ENCODE assay signal across 9 mouse cellular contexts in the genomic region with DNA sequence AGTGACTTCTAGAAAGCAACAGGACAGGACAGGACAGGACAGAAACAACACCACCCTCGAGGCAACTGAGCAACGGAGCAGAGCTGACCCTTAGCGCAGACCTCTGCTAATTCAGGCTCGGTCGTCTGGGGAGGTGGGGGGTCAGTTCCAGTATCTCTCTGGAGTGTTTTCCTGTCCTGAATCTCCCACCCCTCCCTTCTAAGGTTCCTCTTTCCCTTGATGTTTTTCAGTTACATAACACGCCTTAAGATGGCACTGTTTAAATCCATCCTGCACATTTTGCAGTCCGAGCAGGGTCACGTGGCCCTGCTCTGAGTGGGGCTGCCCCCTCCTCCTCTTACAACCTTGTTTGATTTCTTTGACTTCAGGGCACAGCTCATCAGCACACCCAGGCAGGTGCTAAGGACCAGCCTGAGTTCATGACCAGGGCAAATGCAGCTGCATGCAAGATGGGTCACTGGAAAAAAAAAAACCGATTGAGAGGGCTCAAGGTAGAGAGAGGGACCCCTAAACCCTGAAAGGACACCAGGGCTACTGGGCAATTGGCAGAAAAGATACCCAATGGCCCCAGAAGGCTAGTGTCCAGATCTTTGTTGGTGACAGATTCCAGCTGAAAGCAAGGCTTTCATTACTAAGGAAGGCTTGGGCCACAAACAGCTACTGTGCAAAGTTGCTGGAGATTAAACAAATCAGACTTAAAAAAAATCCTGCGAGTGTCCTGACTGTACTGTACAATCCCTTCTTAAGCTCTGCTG. TPM values are rescaled to one million over a fixed set of nuclear protein-coding genes. Genes with fewer than 3 reads are reported as not detected.
DNase-seq lines count a peak whose midpoint lies in the region; ATAC-seq lines count a peak whose summit lies in the region.
"Had no signal": no experiment of that assay in that cellular context is flagged by ENCODE, and none has a peak within 500 bp of the region (broad histone marks: within the 10 kb centered on the region; RNA-seq: fewer than 3 reads in every experiment).

No protein-coding gene starts in this region.

- H3K27ac ChIP-seq in heart, embryonic 15.5 days, result no peak overlapping the region
- no peak overlapping the region for H3K27ac ChIP-seq in forebrain, embryonic 11.5 days (ENCODE audit: low read depth, low read length)
- H3K27ac ChIP-seq in midbrain, embryonic 13.5 days, result no peak overlapping the region
- H3K27ac ChIP-seq: liver, embryonic 13.5 days had no signal

- H3K4me2 ChIP-seq in heart, embryonic 15.5 days, result peak overlapping the region; percentile 97
- peak overlapping the region; percentile 100 for H3K4me2 ChIP-seq in forebrain, embryonic 11.5 days (ENCODE audit: low read depth, low read length, severe bottlenecking)
- H3K4me2 ChIP-seq in midbrain, embryonic 13.5 days (replicated peaks), result peak overlapping the region; percentile 89

- no peak overlapping the region for H3K9ac ChIP-seq in heart, embryonic 15.5 days
- no peak overlapping the region for H3K9ac ChIP-seq in forebrain, embryonic 11.5 days (ENCODE audit: low read length)
- H3K9ac ChIP-seq in midbrain, embryonic 13.5 days (replicated peaks), result peak overlapping the region; percentile 92
- H3K9ac ChIP-seq: liver, embryonic 13.5 days had no signal

- peak overlapping the region; percentile 60 for H3K4me3 ChIP-seq in heart, embryonic 15.5 days
- peak overlapping the region; percentile 56 for H3K4me3 ChIP-seq in forebrain, embryonic 11.5 days (ENCODE audit: low read depth, low read length)
- H3K4me3 ChIP-seq in midbrain, embryonic 13.5 days (replicated peaks), result peak overlapping the region; percentile 70

- no peak for DNase-seq in heart, adult 9 months (ENCODE audit: low spot score in 2 of 2)
- DNase-seq in ZHBTc4 (ENCODE audit: low read depth, low spot score), result peak; percentile 48
- DNase-seq in forebrain, embryonic 11.5 days (ENCODE audit: low spot score), result no peak
- no peak for DNase-seq in urinary bladder, adult 18-20 months (ENCODE audit: low spot score in 2 of 2)
- DNase-seq: liver, embryonic 13.5 days had no signal

- no peak for ATAC-seq in heart, embryonic 15.5 days (replicated peaks; ENCODE audit: insufficient number of reproducible peaks, insufficient read depth, low FRiP score, low read depth)
- ATAC-seq in forebrain, embryonic 11.5 days (replicated peaks; ENCODE audit: low FRiP score), result no peak
- no peak for ATAC-seq in midbrain, embryonic 13.5 days
- ATAC-seq in erythroblast, adult 5-6 weeks (replicated peaks; ENCODE audit: low FRiP score, poor library complexity, severe bottlenecking), result no peak
- no peak for ATAC-seq in erythroid progenitor cell, adult 5-6 weeks (replicated peaks; ENCODE audit: low FRiP score, poor library complexity, severe bottlenecking)

- 8% methylated on average over 10 of the region's 10 CpGs for WGBS in heart, embryonic 15.5 days
- WGBS in forebrain, embryonic 11.5 days, result 10% methylated on average over 10 of the region's 10 CpGs
- WGBS in midbrain, embryonic 13.5 days, result 6% methylated on average over 10 of the region's 10 CpGs

- H3K4me1 ChIP-seq in heart, embryonic 15.5 days (replicated peaks), result peaks cover 43% of the 10 kb centered on the region
- H3K4me1 ChIP-seq in forebrain, embryonic 11.5 days (replicated peaks; ENCODE audit: control insufficient read depth, insufficient read depth, low read length), result peaks cover 25% of the 10 kb centered on the region
- H3K4me1 ChIP-seq in midbrain, embryonic 13.5 days (replicated peaks), result peaks cover 68% of the 10 kb centered on the region

- no peaks in the 10 kb centered on the region for H3K36me3 ChIP-seq in heart, embryonic 15.5 days
- no peaks in the 10 kb centered on the region for H3K36me3 ChIP-seq in forebrain, embryonic 11.5 days (ENCODE audit: control insufficient read depth, insufficient read depth, low read length)
- H3K36me3 ChIP-seq in midbrain, embryonic 13.5 days, result no peaks in the 10 kb centered on the region
- H3K36me3 ChIP-seq: liver, embryonic 13.5 days had no signal

- H3K27me3 ChIP-seq in heart, embryonic 15.5 days, result peaks cover 100% of the 10 kb centered on the region
- H3K27me3 ChIP-seq in forebrain, embryonic 11.5 days (ENCODE audit: control insufficient read depth, insufficient read depth, low read length), result peaks cover 60% of the 10 kb centered on the region
- peaks cover 86% of the 10 kb centered on the region for H3K27me3 ChIP-seq in midbrain, embryonic 13.5 days

- H3K9me3 ChIP-seq in heart, embryonic 15.5 days (replicated peaks), result no peaks in the 10 kb centered on the region
- no peaks in the 10 kb centered on the region for H3K9me3 ChIP-seq in forebrain, embryonic 11.5 days (ENCODE audit: control insufficient read depth, low read length)
- no peaks in the 10 kb centered on the region for H3K9me3 ChIP-seq in midbrain, embryonic 13.5 days
- H3K9me3 ChIP-seq: liver, embryonic 13.5 days had no signal

RNA-seq across cellular contexts. Expression of a gene that starts 1.6 kb away (rescaled TPM):
- polyA plus RNA-seq in heart, embryonic 15.5 days (2015; fragmentation: Nextera tagmentation; extraction: Ambion mirVana), result 0.79 and 1.1 TPM in 2 replicates
- 3.2 and 3.3 TPM in 2 replicates for polyA plus RNA-seq in forebrain, embryonic 11.5 days (2014; fragmentation: Nextera tagmentation; extraction: Ambion mirVana)
- 7.3 and 8.6 TPM in 2 replicates for polyA plus RNA-seq in midbrain, embryonic 13.5 days (2015; fragmentation: Nextera tagmentation; extraction: Ambion mirVana)
- total RNA-seq in erythroblast, adult 5-6 weeks (2015; ENCODE audit: low replicate concordance), result not detected in 2 replicates
- not detected in 2 replicates for total RNA-seq in erythroblast, adult 5-6 weeks (2017; ENCODE audit: low replicate concordance)
- total RNA-seq in erythroid progenitor cell, adult 5-6 weeks (2015; ENCODE audit: low replicate concordance), result not detected in 2 replicates
- total RNA-seq in erythroid progenitor cell, adult 5-6 weeks (2017; ENCODE audit: low replicate concordance), result not detected in 2 replicates

RNA-seq across cellular contexts. Expression of a gene that starts 54.8 kb away (rescaled TPM):
- polyA plus RNA-seq in heart, embryonic 15.5 days (2015; fragmentation: Nextera tagmentation; extraction: Ambion mirVana), result 9.6 and 12.4 TPM in 2 replicates
- 18.4 and 21.0 TPM in 2 replicates for polyA plus RNA-seq in forebrain, embryonic 11.5 days (2014; fragmentation: Nextera tagmentation; extraction: Ambion mirVana)
- 22.8 and 22.9 TPM in 2 replicates for polyA plus RNA-seq in midbrain, embryonic 13.5 days (2015; fragmentation: Nextera tagmentation; extraction: Ambion mirVana)
- 2.9 and 3.1 TPM in 2 replicates for total RNA-seq in erythroblast, adult 5-6 weeks (2015; ENCODE audit: low replicate concordance)
- 3.8 and 4.8 TPM in 2 replicates for total RNA-seq in erythroblast, adult 5-6 weeks (2017; ENCODE audit: low replicate concordance)
- total RNA-seq in erythroid progenitor cell, adult 5-6 weeks (2015; ENCODE audit: low replicate concordance), result 3.8 and 7.6 TPM in 2 replicates
- total RNA-seq in erythroid progenitor cell, adult 5-6 weeks (2017; ENCODE audit: low replicate concordance), result 4.2 and 6.5 TPM in 2 replicates

RNA-seq across cellular contexts. Expression of a gene that starts 56.8 kb away (rescaled TPM):
- 6.4 and 10.2 TPM in 2 replicates for polyA plus RNA-seq in heart, embryonic 15.5 days (2015; fragmentation: Nextera tagmentation; extraction: Ambion mirVana)
- polyA plus RNA-seq in forebrain, embryonic 11.5 days (2014; fragmentation: Nextera tagmentation; extraction: Ambion mirVana), result 18.6 and 19.2 TPM in 2 replicates
- 9.7 and 11.7 TPM in 2 replicates for polyA plus RNA-seq in midbrain, embryonic 13.5 days (2015; fragmentation: Nextera tagmentation; extraction: Ambion mirVana)
- total RNA-seq in erythroblast, adult 5-6 weeks (2015; ENCODE audit: low replicate concordance), result 4.4 and 12.3 TPM in 2 replicates
- 5.6 and 9.1 TPM in 2 replicates for total RNA-seq in erythroblast, adult 5-6 weeks (2017; ENCODE audit: low replicate concordance)
- total RNA-seq in erythroid progenitor cell, adult 5-6 weeks (2015; ENCODE audit: low replicate concordance), result 6.7 and 10.1 TPM in 2 replicates
- 10.1 and 11.2 TPM in 2 replicates for total RNA-seq in erythroid progenitor cell, adult 5-6 weeks (2017; ENCODE audit: low replicate concordance)
